Mouse (Mus musculus): ENCODE measurements around the gene Chchd6. TPM values are rescaled to one million over a fixed set of nuclear protein-coding genes. Genes with fewer than 3 reads are reported as not detected.

Gene Chchd6
- total RNA-seq, 2 experiments from 2014 or later = 14.7 to 15.5 TPM

- intact Hi-C loops (cut with DNase I) = no loop called here
- no peak for DNase-seq
Measured at GRCm38 (mm10) chr6:89457601-89458000, 137.9 kb downstream of the Chchd6 start.

GRCm38 (mm10) chr6:89456409-89456961 is 139.0 kb downstream of the Chchd6 start:
- intact Hi-C loops (cut with DNase I) = no loop called here
- DNase-seq = no peak

DNA sequence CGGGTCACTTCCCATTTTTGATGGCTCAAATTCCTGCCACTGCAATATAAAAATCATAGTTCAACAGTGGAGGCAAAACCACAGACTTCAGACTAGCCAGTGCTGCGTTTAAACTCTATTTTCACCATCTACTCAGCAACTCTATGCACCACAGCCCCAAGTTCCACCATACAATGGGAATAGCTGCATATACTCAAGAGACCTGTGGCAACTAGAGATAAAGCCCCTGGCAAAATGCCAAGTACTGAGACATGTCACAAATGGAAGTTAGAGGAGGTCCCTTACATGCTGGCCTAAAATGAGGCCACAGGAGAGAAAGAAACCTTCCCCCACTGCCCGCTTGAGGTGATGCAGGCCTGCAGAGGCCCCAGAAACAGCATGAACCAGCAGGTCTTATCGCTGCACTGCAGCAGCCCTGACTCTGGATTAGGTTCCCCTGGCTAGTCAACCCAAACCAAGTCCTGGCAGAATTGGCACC is 139.9 kb downstream of the Chchd6 start:
- DNase-seq = peak; percentile 51 to 57
- intact Hi-C loops (cut with DNase I) = no loop called here

- no peak for DNase-seq
- intact Hi-C loops (cut with DNase I) = no loop called here
Measured at GRCm38 (mm10) chr6:89454437-89454836, 141.0 kb downstream of the Chchd6 start.

- DNase-seq = peak; percentile 32 to 36
- intact Hi-C loops (cut with DNase I) = no loop called here
Measured at GRCm38 (mm10) chr6:89452976-89453674, 142.3 kb downstream of the Chchd6 start.

DNA sequence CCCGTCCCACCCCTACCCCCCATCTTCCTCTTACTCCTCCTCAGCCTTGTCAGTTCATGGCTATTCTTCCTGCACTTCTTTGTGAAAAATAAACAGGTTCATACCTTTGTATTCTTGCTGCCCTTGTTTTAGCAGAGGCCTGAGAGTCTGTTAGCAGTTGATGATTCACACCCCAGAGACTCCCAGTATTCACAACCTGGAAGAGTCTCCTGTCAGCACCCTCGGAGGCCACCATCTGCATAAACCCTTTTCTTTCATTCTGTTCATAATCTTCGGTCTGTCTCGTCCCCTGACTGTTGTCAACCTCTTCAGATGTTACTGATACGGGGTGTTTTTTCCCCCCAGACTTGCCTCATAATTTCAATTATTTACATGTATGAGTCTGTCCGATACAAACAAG is 143.1 kb downstream of the Chchd6 start:
- no peak for DNase-seq
- intact Hi-C loops (cut with DNase I) = no loop called here

DNA sequence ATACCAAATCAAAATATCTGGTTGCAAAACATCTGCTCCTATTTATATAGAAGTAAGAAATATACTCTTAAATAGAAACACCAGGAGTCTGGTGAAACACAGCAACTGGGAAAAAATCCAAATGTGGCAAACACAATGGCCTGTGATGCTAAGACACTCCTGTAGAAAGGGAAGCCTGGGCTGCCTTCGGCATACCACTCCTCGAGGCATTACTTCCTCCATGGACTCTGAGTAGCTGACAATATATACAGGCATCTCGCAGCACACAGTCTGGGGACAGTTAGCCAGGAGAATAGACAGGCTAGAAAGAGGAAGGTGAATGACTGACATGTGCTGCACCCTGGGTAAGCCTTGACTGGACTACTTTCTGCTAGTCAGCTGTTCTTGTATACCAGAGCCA is 146.7 kb downstream of the Chchd6 start:
- intact Hi-C loops (cut with DNase I) = no loop called here
- peak in 1 of 2 experiments; percentile 14 for DNase-seq

- DNase-seq = no peak
- intact Hi-C loops (cut with DNase I) = no loop called here
Measured at GRCm38 (mm10) chr6:89440671-89441070, 154.8 kb downstream of the Chchd6 start.

DNA sequence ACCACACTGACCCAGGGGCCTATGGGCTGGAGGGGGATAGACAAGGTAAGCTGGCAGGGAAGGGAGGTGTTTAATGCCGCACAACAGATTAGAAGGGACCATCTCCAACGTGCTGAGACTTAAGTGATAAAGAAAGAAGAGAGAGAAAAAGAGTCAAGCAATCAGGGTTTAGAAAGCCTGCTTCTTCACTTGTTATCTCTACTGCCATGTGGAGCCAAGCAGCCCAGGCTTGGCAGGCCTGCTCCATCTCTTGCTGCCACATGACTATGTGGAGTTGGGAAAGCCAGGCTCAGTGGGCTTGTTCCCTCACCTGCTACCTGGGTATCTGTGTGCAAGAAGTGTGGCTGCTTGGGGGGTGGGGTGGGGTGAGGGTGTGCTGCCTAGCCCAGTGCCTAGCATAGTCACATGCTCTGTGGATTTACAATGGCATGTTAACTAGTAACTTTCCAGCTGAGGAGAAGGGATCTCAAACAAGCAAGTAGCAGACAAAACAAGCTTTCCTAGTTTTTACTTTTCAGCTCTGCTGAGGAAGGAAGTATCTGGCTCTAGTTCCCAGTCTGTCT is 163.5 kb downstream of the Chchd6 start:
- intact Hi-C loops (cut with DNase I) = no loop called here
- DNase-seq = no peak

DNA sequence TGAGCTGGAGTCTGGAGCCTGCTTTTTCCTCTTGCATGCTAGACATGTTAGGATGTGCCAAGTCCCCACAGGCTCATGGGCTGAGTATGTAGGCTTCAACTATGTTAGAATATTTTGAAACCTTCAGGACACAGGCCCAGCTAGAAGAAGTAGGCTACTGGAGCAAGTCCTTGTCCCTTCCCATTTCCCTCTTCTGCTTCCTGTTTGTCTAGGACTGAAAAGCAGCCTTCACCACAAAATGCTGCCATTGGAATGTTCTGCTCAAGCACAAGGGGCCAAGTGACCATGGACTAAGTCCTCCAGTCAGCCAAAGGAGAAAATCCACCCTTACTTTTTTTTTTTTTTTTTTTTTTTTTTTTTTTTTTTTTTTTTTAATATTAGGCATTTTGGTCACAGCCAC is 164.7 kb downstream of the Chchd6 start:
- intact Hi-C loops (cut with DNase I) = no loop called here
- DNase-seq = no peak

DNA sequence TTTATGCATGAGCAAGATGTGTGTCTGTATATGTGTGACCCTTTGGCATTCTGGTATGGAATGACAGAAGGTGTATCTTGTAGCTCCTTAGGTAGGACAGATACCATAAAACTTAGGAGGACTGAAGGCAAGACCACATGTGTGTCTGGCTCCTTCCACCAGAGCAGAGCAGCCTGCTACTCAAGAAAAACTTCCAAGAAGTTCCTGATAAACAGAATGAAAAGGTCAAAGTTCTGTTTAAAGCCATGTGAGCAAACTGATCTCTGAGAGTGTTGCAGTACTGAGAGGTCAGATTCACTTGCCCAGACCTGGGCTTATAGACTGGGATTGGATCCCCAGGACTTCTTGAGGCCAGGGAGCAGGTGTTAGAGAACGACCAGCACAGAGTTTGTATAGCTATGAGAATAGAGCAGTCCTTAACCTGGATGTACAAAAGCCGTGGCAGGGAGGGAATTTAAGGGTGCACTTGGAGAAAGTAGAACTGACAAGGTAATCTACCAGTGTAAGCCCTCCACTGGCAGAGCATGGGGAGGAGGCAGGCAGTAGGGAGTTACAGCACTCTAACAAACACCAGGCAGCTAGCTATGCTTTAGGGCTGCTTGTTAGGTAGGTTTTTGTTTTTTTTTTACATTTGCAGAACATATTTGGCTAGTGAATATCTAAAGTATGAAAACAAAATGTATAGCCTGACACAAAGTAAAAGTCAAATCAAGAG is 166.6 kb downstream of the Chchd6 start:
- DNase-seq = no peak
- intact Hi-C loops (cut with DNase I) = no loop called here

DNA sequence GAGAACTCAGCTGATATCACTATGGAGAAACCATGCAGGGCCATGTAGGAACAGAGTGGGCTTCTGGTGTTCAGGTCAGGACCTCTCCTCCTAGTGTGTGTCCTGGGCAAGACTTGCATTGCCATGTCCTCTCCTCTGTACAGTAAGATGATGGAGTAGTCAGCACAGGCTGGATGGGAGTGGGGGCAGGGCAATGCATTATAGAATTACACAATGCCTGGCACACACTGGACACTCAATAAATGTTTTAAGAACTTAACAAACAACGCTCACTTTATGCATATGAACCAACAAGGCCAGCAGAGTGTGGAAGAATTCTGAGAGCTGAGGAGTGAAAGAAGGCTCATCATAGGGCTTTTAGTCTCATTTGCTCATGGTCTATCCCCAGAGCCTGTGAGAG is 171.0 kb downstream of the Chchd6 start:
- intact Hi-C loops (cut with DNase I) = no loop called here
- DNase-seq = no peak

- DNase-seq = no peak
Measured at GRCm38 (mm10) chr6:89422621-89423020, 172.8 kb downstream of the Chchd6 start.

DNA sequence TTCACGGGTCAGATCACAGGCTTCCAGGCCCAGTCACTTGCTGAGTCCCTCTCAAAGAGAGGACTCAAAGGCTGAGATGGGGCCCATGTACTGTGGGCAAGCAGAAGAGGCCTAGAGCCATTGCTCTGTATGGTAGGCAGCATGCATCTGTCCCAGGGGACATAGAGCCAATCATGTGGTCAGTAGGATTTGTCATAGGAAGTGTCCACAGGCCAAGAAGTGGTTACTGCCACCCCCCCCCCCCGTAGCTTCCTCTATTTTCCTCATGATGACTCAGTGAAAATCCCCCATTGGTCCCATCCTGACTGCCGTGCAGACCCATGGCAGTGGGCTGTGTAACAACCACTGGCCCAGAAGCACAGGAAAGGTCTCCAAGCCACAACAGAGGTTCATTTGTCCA is 173.5 kb downstream of the Chchd6 start:
- intact Hi-C loops (cut with DNase I) = no loop called here
- DNase-seq = no peak

More at GRCm38 (mm10) chr6:89422621-89423020, 172.8 kb downstream of the Chchd6 start:
- intact Hi-C loops (cut with DNase I) = no loop called here

GRCm38 (mm10) chr6:89421503-89421902 is 173.9 kb downstream of the Chchd6 start:
- DNase-seq = peak in 1 of 2 experiments; percentile 15
- intact Hi-C loops (cut with DNase I) = no loop called here

GRCm38 (mm10) chr6:89420756-89421155 is 174.7 kb downstream of the Chchd6 start:
- intact Hi-C loops (cut with DNase I) = no loop called here
- no peak for DNase-seq

GRCm38 (mm10) chr6:89420110-89420509 is 175.3 kb downstream of the Chchd6 start:
- DNase-seq = no peak
- intact Hi-C loops (cut with DNase I) = no loop called here

GRCm38 (mm10) chr6:89419066-89419815 is 176.2 kb downstream of the Chchd6 start:
- DNase-seq = no peak
- intact Hi-C loops (cut with DNase I) = no loop called here

- intact Hi-C loops (cut with DNase I) = no loop called here
- no peak for DNase-seq
Measured at GRCm38 (mm10) chr6:89416030-89416595, 179.3 kb downstream of the Chchd6 start.

DNA sequence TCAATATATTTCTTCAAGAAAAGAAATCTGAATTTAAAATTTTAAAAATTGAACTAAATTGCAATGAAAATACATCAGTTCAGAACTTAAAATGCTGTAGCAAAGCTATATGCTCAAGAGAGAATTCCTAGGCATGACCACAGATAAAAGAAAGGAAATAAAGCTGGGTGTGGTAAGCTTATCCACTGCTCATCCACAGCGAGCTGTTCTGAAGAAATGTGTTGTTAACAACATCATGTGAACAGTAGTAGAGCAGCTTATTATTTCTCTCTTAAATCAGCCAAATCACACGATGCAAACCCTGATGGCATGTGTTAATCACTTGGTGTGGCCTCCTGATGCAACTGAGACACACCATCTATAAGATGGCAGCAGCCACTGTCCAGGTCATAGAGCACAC is 180.4 kb downstream of the Chchd6 start:
- DNase-seq = no peak
- intact Hi-C loops (cut with DNase I) = loop anchor here (2.0 kb wide), 1 partner anchor 46 kb away; no protein-coding TSS in a partner anchor
